Mouse (Mus musculus): ENCODE measurements at regions not wholly inside any gene's neighbourhood (a gene's known extent, or its start where the extent isn't known, plus 50 kb on each side); places are given as distances from the start of the nearest gene placed in this dataset.

GRCm38 (mm10) chr7:40575971-40576370 lies 322.2 kb upstream of the Vstm2b start:
- Histone ChIP-seq H3K27ac (ENCODE audit: low read depth) (no peak overlapping the region), H3K4me2 (no peak overlapping the region), H3K27me3 (ENCODE audit: insufficient read depth, low read length) (no peaks in the 10 kb centered on the region), H3K4me1 (ENCODE audit: insufficient read depth) (no peaks in the 10 kb centered on the region), H3K36me3 (ENCODE audit: insufficient read depth) (no peaks in the 10 kb centered on the region), H3K9ac (no peak overlapping the region), H3K4me3 (ENCODE audit: low read depth, low read length) (no peak overlapping the region), H3K9me3 (ENCODE audit: low read depth, low read length) (no peaks in the 10 kb centered on the region)
- ATAC-seq (ENCODE audit: insufficient read depth) (no peak), DNase-seq (no peak)
- no peak for TF ChIP-seq CTCF (IDR thresholded peaks at IDR 0.05; ENCODE audit: low read depth)
- WGBS = 69% methylated on average over 4 of the region's 4 CpGs

- Histone ChIP-seq H3K4me3 (ENCODE audit: low read depth, low read length) (no peak overlapping the region), H3K27me3 (ENCODE audit: insufficient read depth, low read length) (no peaks in the 10 kb centered on the region), H3K27ac (ENCODE audit: low read depth) (no peak overlapping the region), H3K4me2 (no peak overlapping the region), H3K36me3 (ENCODE audit: insufficient read depth) (no peaks in the 10 kb centered on the region), H3K9ac (no peak overlapping the region), H3K4me1 (ENCODE audit: insufficient read depth) (no peaks in the 10 kb centered on the region), H3K9me3 (ENCODE audit: low read depth, low read length) (no peaks in the 10 kb centered on the region)
- no peak for TF ChIP-seq CTCF (IDR thresholded peaks at IDR 0.05; ENCODE audit: low read depth)
- WGBS = 62% methylated on average over 4 of the region's 4 CpGs
- DNase-seq (no peak), ATAC-seq (ENCODE audit: insufficient read depth) (no peak)
Measured at GRCm38 (mm10) chr7:40577365-40577764, 320.8 kb upstream of the Vstm2b start.

DNA sequence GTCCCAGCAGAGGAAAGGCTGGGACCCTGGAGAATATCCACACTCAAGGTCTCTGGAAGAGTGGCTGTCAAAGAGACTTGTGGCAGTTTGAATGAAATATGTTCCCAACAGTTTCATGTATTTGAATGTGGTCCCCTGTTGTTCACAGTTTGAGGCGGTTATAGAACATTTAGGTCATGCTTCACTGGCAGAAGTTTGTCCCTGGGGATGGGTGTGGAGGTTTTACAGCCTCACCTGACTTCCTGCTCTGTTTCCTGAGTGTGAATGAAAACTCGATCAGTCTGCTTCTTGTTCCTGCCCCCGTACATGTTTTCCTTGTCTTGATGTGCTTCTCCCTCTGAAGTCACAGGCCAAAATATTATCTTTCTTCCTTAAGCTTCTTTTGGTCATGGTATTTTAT lies 277.4 kb upstream of the Vstm2b start:
- Histone ChIP-seq H3K4me3 (ENCODE audit: low read depth, low read length) (no peak overlapping the region), H3K27me3 (ENCODE audit: insufficient read depth, low read length) (no peaks in the 10 kb centered on the region), H3K4me2 (no peak overlapping the region), H3K27ac (ENCODE audit: low read depth) (no peak overlapping the region), H3K9ac (no peak overlapping the region), H3K9me3 (ENCODE audit: low read depth, low read length) (no peaks in the 10 kb centered on the region), H3K4me1 (ENCODE audit: insufficient read depth) (no peaks in the 10 kb centered on the region), H3K36me3 (ENCODE audit: insufficient read depth) (no peaks in the 10 kb centered on the region)
- 68% methylated on average over 3 of the region's 3 CpGs for WGBS
- TF ChIP-seq CTCF (IDR thresholded peaks at IDR 0.05; ENCODE audit: low read depth) = no peak
- ATAC-seq (ENCODE audit: insufficient read depth) (no peak), DNase-seq (no peak)

DNA sequence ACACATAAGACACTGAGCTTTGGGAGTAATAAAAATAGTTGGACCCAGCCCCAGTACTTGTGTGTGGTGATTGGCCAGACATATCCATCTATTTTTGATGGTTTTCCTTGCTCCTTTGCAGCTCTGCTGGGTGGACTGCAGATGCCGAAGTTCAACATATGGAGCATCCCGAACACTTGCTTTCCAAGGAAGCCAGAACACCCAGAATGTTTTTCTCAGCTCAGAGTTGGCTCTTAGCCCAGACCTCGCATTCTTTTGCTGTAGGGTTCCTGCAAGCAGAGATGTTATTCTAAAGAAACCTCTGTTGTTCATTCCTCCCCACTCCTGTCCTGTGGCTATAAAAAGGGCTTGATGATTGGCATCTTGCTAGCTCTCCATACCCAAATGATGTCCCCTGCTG lies 275.3 kb upstream of the Vstm2b start:
- Histone ChIP-seq H3K4me2 (no peak overlapping the region), H3K27me3 (ENCODE audit: insufficient read depth, low read length) (no peaks in the 10 kb centered on the region), H3K4me1 (ENCODE audit: insufficient read depth) (no peaks in the 10 kb centered on the region), H3K4me3 (ENCODE audit: low read depth, low read length) (no peak overlapping the region), H3K36me3 (ENCODE audit: insufficient read depth) (no peaks in the 10 kb centered on the region), H3K9me3 (ENCODE audit: low read depth, low read length) (no peaks in the 10 kb centered on the region), H3K9ac (no peak overlapping the region), H3K27ac (ENCODE audit: low read depth) (no peak overlapping the region)
- DNase-seq (peak; percentile 75), ATAC-seq (ENCODE audit: insufficient read depth) (no peak; the same call in 1 of the 2 replicates)
- TF ChIP-seq CTCF (IDR thresholded peaks at IDR 0.05; ENCODE audit: low read depth) = no peak
- WGBS = 33% methylated on average over 3 of the region's 3 CpGs

DNA sequence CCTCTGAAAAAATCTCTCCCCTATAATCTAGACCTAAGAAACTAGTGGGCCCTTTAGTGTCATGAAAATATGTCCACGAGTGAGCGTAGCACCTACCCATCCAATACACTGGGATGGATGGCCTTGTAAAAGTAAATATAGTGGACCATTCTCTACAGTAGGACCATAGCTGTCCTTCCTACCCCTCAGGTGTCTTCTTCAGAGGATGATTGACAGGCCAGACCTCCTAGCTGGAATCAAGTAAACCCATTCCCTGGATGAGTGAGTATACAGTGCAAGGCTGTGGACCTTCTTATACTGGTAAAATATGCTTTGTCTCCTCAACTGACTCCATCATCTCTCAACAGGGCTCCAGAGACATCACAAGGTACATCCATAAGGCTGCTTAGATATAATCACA lies 274.8 kb upstream of the Vstm2b start:
- no peak overlapping the region for H3K4me3 ChIP-seq (ENCODE audit: low read depth, low read length)
- no peak overlapping the region for H3K27ac ChIP-seq (ENCODE audit: low read depth)
- H3K9ac ChIP-seq = no peak overlapping the region
- no peaks in the 10 kb centered on the region for H3K27me3 ChIP-seq (ENCODE audit: insufficient read depth, low read length)
- TF ChIP-seq CTCF (IDR thresholded peaks at IDR 0.05; ENCODE audit: low read depth) = no peak
- no peak overlapping the region for H3K4me2 ChIP-seq
- no peaks in the 10 kb centered on the region for H3K4me1 ChIP-seq (ENCODE audit: insufficient read depth)
- no peak for DNase-seq
- WGBS = 93% methylated on average over 2 of the region's 2 CpGs
- H3K9me3 ChIP-seq (ENCODE audit: low read depth, low read length) = no peaks in the 10 kb centered on the region
- H3K36me3 ChIP-seq (ENCODE audit: insufficient read depth) = no peaks in the 10 kb centered on the region
- ATAC-seq (ENCODE audit: insufficient read depth) = no peak

GRCm38 (mm10) chr7:40636369-40636768 lies 261.8 kb upstream of the Vstm2b start:
- Histone ChIP-seq H3K27ac (ENCODE audit: low read depth) (no peak overlapping the region), H3K9ac (no peak overlapping the region), H3K27me3 (ENCODE audit: insufficient read depth, low read length) (no peaks in the 10 kb centered on the region), H3K4me1 (ENCODE audit: insufficient read depth) (no peaks in the 10 kb centered on the region), H3K4me3 (ENCODE audit: low read depth, low read length) (no peak overlapping the region), H3K36me3 (ENCODE audit: insufficient read depth) (no peaks in the 10 kb centered on the region), H3K9me3 (ENCODE audit: low read depth, low read length) (no peaks in the 10 kb centered on the region), H3K4me2 (no peak overlapping the region)
- no peak for ATAC-seq (ENCODE audit: insufficient read depth)
- TF ChIP-seq CTCF (IDR thresholded peaks at IDR 0.05; ENCODE audit: low read depth) = no peak
- WGBS = 84% methylated on average over 3 of the region's 3 CpGs
- no peak for DNase-seq

- WGBS = 77% methylated on average over 7 of the region's 7 CpGs
- TF ChIP-seq CTCF (IDR thresholded peaks at IDR 0.05; ENCODE audit: low read depth) = no peak
- no peak for ATAC-seq (ENCODE audit: insufficient read depth)
Measured at GRCm38 (mm10) chr7:40654982-40655381, 243.1 kb upstream of the Vstm2b start.

GRCm38 (mm10) chr7:40655391-40655790 lies 242.7 kb upstream of the Vstm2b start:
- H3K9me3 ChIP-seq (ENCODE audit: low read depth, low read length) = no peaks in the 10 kb centered on the region
- H3K27ac ChIP-seq (ENCODE audit: low read depth) = no peak overlapping the region
- no peaks in the 10 kb centered on the region for H3K4me1 ChIP-seq (ENCODE audit: insufficient read depth)
- TF ChIP-seq CTCF (IDR thresholded peaks at IDR 0.05; ENCODE audit: low read depth) = no peak
- H3K9ac ChIP-seq = no peak overlapping the region
- no peak overlapping the region for H3K4me2 ChIP-seq
- no peak overlapping the region for H3K4me3 ChIP-seq (ENCODE audit: low read depth, low read length)
- no peaks in the 10 kb centered on the region for H3K27me3 ChIP-seq (ENCODE audit: insufficient read depth, low read length)
- ATAC-seq (ENCODE audit: insufficient read depth) = no peak
- WGBS = 75% methylated on average over 2 of the region's 2 CpGs
- DNase-seq = no peak
- H3K36me3 ChIP-seq (ENCODE audit: insufficient read depth) = no peaks in the 10 kb centered on the region

More at GRCm38 (mm10) chr7:40654982-40655381, 243.1 kb upstream of the Vstm2b start:
- H3K4me2 ChIP-seq = no peak overlapping the region
- H3K27ac ChIP-seq (ENCODE audit: low read depth) = no peak overlapping the region
- H3K36me3 ChIP-seq (ENCODE audit: insufficient read depth) = no peaks in the 10 kb centered on the region
- no peaks in the 10 kb centered on the region for H3K9me3 ChIP-seq (ENCODE audit: low read depth, low read length)
- DNase-seq = no peak
- no peak overlapping the region for H3K9ac ChIP-seq
- H3K4me3 ChIP-seq (ENCODE audit: low read depth, low read length) = no peak overlapping the region
- H3K27me3 ChIP-seq (ENCODE audit: insufficient read depth, low read length) = no peaks in the 10 kb centered on the region
- no peaks in the 10 kb centered on the region for H3K4me1 ChIP-seq (ENCODE audit: insufficient read depth)

Measured in lung, embryonic 14.5 days (tissue).